Mouse (Mus musculus) ES-E14 (cell line): ENCODE data around the gene 1700109H08Rik. TPM values are rescaled to one million over a fixed set of nuclear protein-coding genes. Genes with fewer than 3 reads are reported as not detected.
A peak's percentile ranks its signal among the peaks of the same experiment; 100 is the strongest.

ENCODE experiments used
- DNase-seq: peaks from one replicate; pipeline ENCODE4 v3.0.0-alpha.2; 2013; ENCODE audit warnings: low read depth, low spot score
- H3K27ac ChIP-seq: 2 replicates; pipeline ENCODE4 v1.5.1; 2012; ENCODE audit warnings: low read depth, mild to moderate bottlenecking, low read length, moderate library complexity, mixed read lengths; ENCODE audit not compliant: poor library complexity, insufficient read depth, severe bottlenecking
- H3K36me3 ChIP-seq: 2 replicates; pipeline ENCODE4 v1.6.1; 2012; ENCODE audit warnings: mild to moderate bottlenecking, low read length, moderate library complexity, mixed read lengths; ENCODE audit not compliant: control insufficient read depth, poor library complexity, insufficient read depth, severe bottlenecking
- H3K4me1 ChIP-seq, 2 experiments: fragments of 150-350 bp in 1 of 2; sonication (generic) in 1 of 2; 2 replicates each; pipeline ENCODE4 v1.6.1; 2012; ENCODE audit warnings: low read length in 2 of 2, mild to moderate bottlenecking in 1 of 2, mixed read lengths in 1 of 2; ENCODE audit not compliant: control insufficient read depth in 2 of 2, insufficient read depth in 2 of 2, poor library complexity in 1 of 2
- H3K4me3 ChIP-seq, 2 experiments: fragments of 150-350 bp in 1 of 2; sonication (generic) in 1 of 2; 2 replicates each; pipeline ENCODE4 v1.5.1; 2012; ENCODE audit warnings: low read length in 2 of 2, low read depth in 1 of 2, mild to moderate bottlenecking in 1 of 2, mixed read lengths in 1 of 2; ENCODE audit not compliant: insufficient read depth in 1 of 2, poor library complexity in 1 of 2, severe bottlenecking in 1 of 2
- H3K9ac ChIP-seq: 2 replicates; pipeline ENCODE4 v1.6.1; 2012; ENCODE audit warnings: low read depth, mild to moderate bottlenecking, low read length, mixed read lengths; ENCODE audit not compliant: poor library complexity, insufficient read depth, severe bottlenecking
- H3K9me3 ChIP-seq: fragments of 150-350 bp; sonication (generic); 2 replicates; pipeline ENCODE4 v1.6.1; 2012; ENCODE audit warnings: low read depth, mild to moderate bottlenecking, low read length; ENCODE audit not compliant: control insufficient read depth, insufficient read depth
- CHD2 ChIP-seq: IDR thresholded peaks from 2 replicates; pipeline ENCODE4 v1.6.1; 2014; ENCODE audit warnings: mild to moderate bottlenecking, low read depth, low read length, inconsistent platforms
- HCFC1 ChIP-seq: IDR thresholded peaks from 2 replicates; pipeline ENCODE4 v1.6.1; 2012; ENCODE audit warnings: low read length, inconsistent platforms, borderline replicate concordance; ENCODE audit not compliant: insufficient read depth
- MAFK ChIP-seq: IDR thresholded peaks from 2 replicates; pipeline ENCODE4 v1.6.1; 2014; ENCODE audit warnings: mild to moderate bottlenecking, low read depth, low read length, inconsistent platforms; ENCODE audit not compliant: insufficient read depth
- ZC3H11A ChIP-seq: IDR thresholded peaks from 2 replicates; pipeline ENCODE4 v1.6.1; 2012; ENCODE audit warnings: low read depth, mild to moderate bottlenecking, inconsistent platforms, low read length, borderline replicate concordance
- ZNF384 ChIP-seq: IDR thresholded peaks from 2 replicates; pipeline ENCODE4 v1.6.1; 2012; ENCODE audit warnings: low read depth, low read length, inconsistent platforms
- in situ Hi-C, 2 experiments: fragments of 600-800 bp; cut with MboI; formaldehyde crosslinking; loops; one replicate each; pipeline ENCODE4 v1.15.1; 2025; ENCODE audit warnings: low sequenced_read_pairs in 2 of 2, inconsistent platforms in 1 of 2; ENCODE audit not compliant: unreplicated experiment in 2 of 2
- total RNA-seq: library from RNA; depleted of rRNA; stranded (reverse); fragments of 300-350 nt; gene quantifications from 2 replicates; pipeline ENCODE4 v1.2.3, GENCODE M21; 2012

1700109H08Rik gene
- total RNA-seq, 1 experiment = 6.2 TPM

GRCm38 (mm10) chr5:3597171-3597570 is 25.8 kb downstream of the 1700109H08Rik start:
- no peak for TF ChIP-seq HCFC1
- no peak for TF ChIP-seq ZC3H11A
- TF ChIP-seq ZNF384 = no peak
- TF ChIP-seq MAFK = no peak
- no peak for TF ChIP-seq CHD2

GRCm38 (mm10) chr5:3598766-3599165 is 27.4 kb downstream of the 1700109H08Rik start:
- in situ Hi-C loops = no loop called here
- no peak overlapping the region for H3K4me3 ChIP-seq
- no peaks in the 10 kb centered on the region for H3K36me3 ChIP-seq
- no peak for TF ChIP-seq CHD2
- TF ChIP-seq ZNF384 = no peak
- no peak for TF ChIP-seq MAFK
- no peak for TF ChIP-seq ZC3H11A
- TF ChIP-seq HCFC1 = no peak
- DNase-seq = no peak
- H3K9ac ChIP-seq = no peak overlapping the region
- peaks cover 0 to 2% of the 10 kb centered on the region in 2 experiments; a peak in 1 of 4 replicates for H3K4me1 ChIP-seq
- H3K27ac ChIP-seq = no peak overlapping the region
- no peaks in the 10 kb centered on the region for H3K9me3 ChIP-seq

More at GRCm38 (mm10) chr5:3597171-3597570, 25.8 kb downstream of the 1700109H08Rik start:
- in situ Hi-C loops = no loop called here
- DNase-seq = no peak
- no peak overlapping the region for H3K27ac ChIP-seq
- no peaks in the 10 kb centered on the region for H3K9me3 ChIP-seq
- H3K9ac ChIP-seq = no peak overlapping the region; the same call in 1 of the 2 replicates
- peak overlapping the region; percentile 73 to 94 for H3K4me3 ChIP-seq
- H3K4me1 ChIP-seq = peaks cover 0 to 2% of the 10 kb centered on the region in 2 experiments; a peak in 1 of 4 replicates
- H3K36me3 ChIP-seq = no peaks in the 10 kb centered on the region

- H3K9ac ChIP-seq = no peak overlapping the region
- no peak overlapping the region for H3K4me3 ChIP-seq
- H3K9me3 ChIP-seq = no peaks in the 10 kb centered on the region
- DNase-seq = no peak
- H3K4me1 ChIP-seq = no peaks in the 10 kb centered on the region
- no peak overlapping the region for H3K27ac ChIP-seq
- H3K36me3 ChIP-seq = peaks cover 1% of the 10 kb centered on the region; the same call in 1 of the 2 replicates
- TF ChIP-seq CHD2 (no peak), HCFC1 (no peak), ZC3H11A (no peak), MAFK (no peak), ZNF384 (no peak)
- in situ Hi-C loops = no loop called here
Observed at GRCm38 (mm10) chr5:3600298-3600697, 28.9 kb downstream of the 1700109H08Rik start.

DNA sequence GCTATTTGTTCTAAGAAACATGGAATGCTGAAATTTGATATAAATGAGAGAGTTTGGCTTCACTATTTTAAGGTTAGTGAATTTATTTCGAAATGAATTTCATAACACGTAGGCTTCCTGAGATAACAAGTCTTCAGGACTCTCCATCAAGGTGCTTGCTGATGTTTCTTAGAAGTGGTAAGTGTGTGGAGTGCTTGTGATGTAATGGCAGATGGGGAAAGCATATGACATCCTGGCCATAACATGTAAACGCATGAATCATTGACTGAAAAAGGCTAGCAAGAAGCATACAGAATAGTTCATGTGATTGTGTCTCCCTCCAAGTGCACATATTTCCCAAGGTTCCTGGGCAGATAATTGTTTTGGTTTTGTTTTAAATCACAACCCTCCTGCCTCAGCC is 29.4 kb downstream of the 1700109H08Rik start:
- TF ChIP-seq HCFC1 = no peak
- TF ChIP-seq ZNF384 = no peak
- TF ChIP-seq ZC3H11A = no peak
- no peak for TF ChIP-seq MAFK
- TF ChIP-seq CHD2 = no peak
- no peak overlapping the region for H3K27ac ChIP-seq
- in situ Hi-C loops = no loop called here

DNA sequence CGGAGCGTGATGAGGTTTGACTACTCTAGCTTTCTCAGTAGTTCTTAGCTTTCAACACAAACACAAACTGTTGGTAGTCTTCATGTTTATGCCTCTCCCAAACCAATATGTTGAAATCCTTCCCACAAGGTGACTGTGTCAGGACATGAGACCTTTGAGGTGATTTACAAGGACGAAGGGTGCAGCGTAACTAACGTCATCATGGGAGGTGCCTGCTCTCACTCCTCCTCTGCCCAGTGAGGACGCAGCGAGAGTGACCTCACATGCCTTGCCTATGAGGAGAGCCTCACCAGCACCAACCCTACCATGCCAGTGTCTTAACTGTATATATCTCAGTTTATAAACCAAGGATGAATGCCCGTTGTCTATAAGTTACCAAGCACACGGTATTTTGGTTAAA is 35.7 kb downstream of the 1700109H08Rik start:
- Histone ChIP-seq H3K27ac (no peak overlapping the region), H3K4me1 (no peaks in the 10 kb centered on the region), H3K9me3 (no peaks in the 10 kb centered on the region), H3K9ac (no peak overlapping the region), H3K36me3 (peaks cover 10% of the 10 kb centered on the region), H3K4me3 (no peak overlapping the region)
- no peak for TF ChIP-seq HCFC1
- no peak for DNase-seq
- in situ Hi-C loops = no loop called here

More for the DNA sequence above, 29.4 kb downstream of the 1700109H08Rik start:
- Histone ChIP-seq H3K36me3 (peaks cover 2% of the 10 kb centered on the region; the same call in 1 of the 2 replicates), H3K9ac (no peak overlapping the region), H3K9me3 (no peaks in the 10 kb centered on the region), H3K4me3 (no peak overlapping the region), H3K4me1 (no peaks in the 10 kb centered on the region)
- DNase-seq = no peak
